Mouse (Mus musculus) MEL (cell line): ENCODE measurements around the gene Soga1.

Experiments
- CHD1 ChIP-seq: IDR thresholded peaks from 2 replicates; pipeline ENCODE4 v1.6.1; 2012; ENCODE audit warnings: low read depth, mild to moderate bottlenecking, inconsistent platforms, low read length, improper control_type of control experiment
- CHD2 ChIP-seq: IDR thresholded peaks from 2 replicates; pipeline ENCODE4 v1.6.1; 2011; ENCODE audit warnings: low read length, improper control_type of control experiment
- CTCF ChIP-seq, 3 experiments: IDR thresholded peaks in 2 of 3; conservative IDR thresholded peaks in 1 of 3; 2 replicates each; pipeline ENCODE4 v1.5.1; 2011 to 2012; ENCODE audit warnings: low read length in 3 of 3, low read depth in 2 of 3, mild to moderate bottlenecking in 2 of 3, improper control_type of control experiment in 1 of 3, inconsistent platforms in 1 of 3, mixed read lengths in 1 of 3, moderate library complexity in 1 of 3; ENCODE audit not compliant: control insufficient read depth in 1 of 3, insufficient read depth in 1 of 3, poor library complexity in 1 of 3, severe bottlenecking in 1 of 3
- KAT2A ChIP-seq: conservative IDR thresholded peaks from 2 replicates; pipeline ENCODE4 v1.6.1; 2012; ENCODE audit warnings: low read depth, low read length, improper control_type of control experiment, inconsistent platforms
- MAX ChIP-seq: IDR thresholded peaks from 2 replicates; pipeline ENCODE4 v1.6.1; 2011; ENCODE audit warnings: low read length, improper control_type of control experiment
- MEF2A ChIP-seq: IDR thresholded peaks from 2 replicates; pipeline ENCODE4 v1.6.1; 2014; ENCODE audit warnings: low read depth, mild to moderate bottlenecking, inconsistent platforms, low read length, improper control_type of control experiment; ENCODE audit not compliant: poor library complexity, insufficient replicate concordance, severe bottlenecking; ENCODE audit errors: extremely low read depth
- POLR2A ChIP-seq, 2 experiments: IDR thresholded peaks; 2 replicates each; pipeline ENCODE4 v1.6.1; 2011 to 2012; ENCODE audit warnings: low read length in 2 of 2, mild to moderate bottlenecking in 2 of 2, control low read depth in 1 of 2, improper control_type of control experiment in 1 of 2, low read depth in 1 of 2, moderate library complexity in 1 of 2; ENCODE audit not compliant: control insufficient read depth in 1 of 2, insufficient read depth in 1 of 2, poor library complexity in 1 of 2
- RAD21 ChIP-seq: IDR thresholded peaks from 2 replicates; pipeline ENCODE4 v1.6.1; 2011; ENCODE audit warnings: mild to moderate bottlenecking, low read depth, low read length, improper control_type of control experiment
- UBTF ChIP-seq: IDR thresholded peaks from 2 replicates; pipeline ENCODE4 v1.6.1; 2012; ENCODE audit warnings: low read depth, mild to moderate bottlenecking, inconsistent platforms, low read length, improper control_type of control experiment, moderate library complexity, borderline replicate concordance; ENCODE audit not compliant: insufficient read depth
- ZKSCAN1 ChIP-seq: IDR thresholded peaks from 2 replicates; pipeline ENCODE4 v1.6.1; 2012; ENCODE audit warnings: low read depth, mild to moderate bottlenecking, inconsistent platforms, low read length, improper control_type of control experiment, moderate library complexity

- TF ChIP-seq CHD2 (no peak), CTCF (IDR thresholded peaks at IDR 0.05 in 2 of 3, conservative IDR thresholded peaks at IDR 0.05 in 1 of 3; ENCODE audit: control insufficient read depth in 1 of 3, insufficient read depth in 1 of 3, low read depth in 2 of 3, low read length in 3 of 3, poor library complexity in 1 of 3, severe bottlenecking in 1 of 3) (no peak), MAX (no peak), POLR2A (IDR thresholded peaks at IDR 0.05; ENCODE audit: control insufficient read depth in 1 of 2, insufficient read depth in 1 of 2, low read depth in 1 of 2, low read length in 2 of 2, poor library complexity in 1 of 2) (no peak), RAD21 (no peak), CHD1 (no peak), ZKSCAN1 (no peak), UBTF (no peak), KAT2A (no peak), MEF2A (no peak)
These were observed 1.9 kb downstream of the Soga1 start for GRCm38 (mm10) chr2:157077160-157077559.
